In the genomic region with DNA sequence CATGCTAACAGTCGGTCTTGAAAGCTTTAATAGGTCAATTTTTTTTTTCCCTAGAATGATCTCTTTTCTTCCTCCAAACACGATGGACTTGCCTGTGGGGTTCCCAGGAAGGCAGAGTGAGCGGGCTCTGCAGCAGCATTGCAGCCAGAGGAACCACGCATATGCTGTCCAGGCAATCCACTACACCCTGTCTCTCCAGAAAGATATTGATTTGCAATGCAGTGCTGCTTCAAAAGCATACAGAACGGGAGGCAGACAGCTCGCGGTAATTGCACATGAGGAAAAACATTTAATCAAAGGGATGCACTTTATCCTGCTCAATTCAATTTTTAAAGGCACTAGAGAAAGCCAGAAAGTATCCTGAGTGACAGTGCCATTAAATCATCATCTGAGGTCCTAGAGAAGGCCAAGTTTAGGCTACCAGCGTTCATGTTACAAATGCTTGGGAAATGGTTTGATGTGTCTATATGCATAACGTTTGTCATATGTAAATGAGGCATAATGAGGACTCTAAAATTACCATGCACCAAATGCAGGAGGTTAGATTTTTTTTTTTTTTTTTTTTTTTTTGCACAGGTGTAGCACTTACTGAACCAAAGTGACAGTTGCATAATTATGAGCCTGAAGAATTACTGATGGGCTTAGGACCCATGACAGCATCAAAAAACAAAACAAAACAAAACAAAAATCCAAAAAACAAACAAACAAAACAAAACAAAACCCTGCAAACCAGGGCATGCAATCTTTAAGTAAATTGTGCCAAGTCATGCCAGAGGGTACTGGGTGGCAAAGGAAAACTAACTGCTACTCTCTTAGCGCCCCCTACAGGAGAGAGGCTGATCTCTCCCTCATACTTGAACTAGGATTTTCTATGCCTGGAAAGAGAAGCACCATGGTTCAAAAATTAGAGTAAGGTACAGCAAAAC, we compare ENCODE assay signal across 8 mouse cellular contexts.
DNase-seq lines count a peak whose midpoint lies in the region; ATAC-seq lines count a peak whose summit lies in the region.

No protein-coding gene starts in this region.

- H3K4me1 ChIP-seq in forebrain, embryonic 15.5 days, result peaks cover 31% of the 10 kb centered on the region
- H3K4me1 ChIP-seq in hindbrain, embryonic 12.5 days, result peaks cover 24% of the 10 kb centered on the region

- peak overlapping the region; percentile 29; the same call in 1 of the 2 replicates for H3K9ac ChIP-seq in forebrain, embryonic 15.5 days (replicated peaks)
- no peak overlapping the region for H3K9ac ChIP-seq in hindbrain, embryonic 12.5 days

- ATAC-seq in forebrain, embryonic 15.5 days (replicated peaks), result peak; percentile 84
- ATAC-seq in hindbrain, embryonic 12.5 days (ENCODE audit: low FRiP score), result peak; percentile 72

- H3K4me3 ChIP-seq in forebrain, embryonic 15.5 days, result peak overlapping the region; percentile 26
- H3K4me3 ChIP-seq in hindbrain, embryonic 12.5 days, result peak overlapping the region; percentile 22

- peak; percentile 67 for DNase-seq in testis, postnatal 10 days (ENCODE audit: low spot score)
- no peak for DNase-seq in testis, postnatal 14 days (ENCODE audit: low spot score)
- peak; percentile 45 for DNase-seq in c-Kit-positive CD71-positive TER-119-positive erythroid progenitor cells, embryonic 14.5 days (ENCODE audit: low spot score)
- peak; percentile 44 to 71 for DNase-seq in layer of hippocampus, postnatal 36 days
- peak; percentile 56 for DNase-seq in mesoderm, embryonic 11.5 days (ENCODE audit: low read depth, low spot score)
- DNase-seq in skeletal muscle tissue, adult 2 months (ENCODE audit: low read depth, low spot score), result peak; percentile 59

- no peaks in the 10 kb centered on the region for H3K9me3 ChIP-seq in forebrain, embryonic 15.5 days
- no peaks in the 10 kb centered on the region for H3K9me3 ChIP-seq in hindbrain, embryonic 12.5 days (replicated peaks)

- WGBS in forebrain, embryonic 15.5 days, result 13% methylated on average over 10 of the region's 10 CpGs
- WGBS in hindbrain, embryonic 12.5 days, result 23% methylated on average over 10 of the region's 10 CpGs

- peak overlapping the region; percentile 38 for H3K4me2 ChIP-seq in forebrain, embryonic 15.5 days (replicated peaks)
- peak overlapping the region; percentile 45 for H3K4me2 ChIP-seq in hindbrain, embryonic 12.5 days (replicated peaks)

- H3K27ac ChIP-seq in forebrain, embryonic 15.5 days (replicated peaks), result peak overlapping the region; percentile 81
- H3K27ac ChIP-seq in hindbrain, embryonic 12.5 days, result peak overlapping the region; percentile 81; the same call in 1 of the 2 replicates

- H3K36me3 ChIP-seq in forebrain, embryonic 15.5 days, result no peaks in the 10 kb centered on the region
- no peaks in the 10 kb centered on the region for H3K36me3 ChIP-seq in hindbrain, embryonic 12.5 days

- H3K27me3 ChIP-seq in forebrain, embryonic 15.5 days, result no peaks in the 10 kb centered on the region
- no peaks in the 10 kb centered on the region for H3K27me3 ChIP-seq in hindbrain, embryonic 12.5 days
